Mouse (Mus musculus): Measurements from ENCODE around the gene Gm17455.

The Gm17455 gene

DNA sequence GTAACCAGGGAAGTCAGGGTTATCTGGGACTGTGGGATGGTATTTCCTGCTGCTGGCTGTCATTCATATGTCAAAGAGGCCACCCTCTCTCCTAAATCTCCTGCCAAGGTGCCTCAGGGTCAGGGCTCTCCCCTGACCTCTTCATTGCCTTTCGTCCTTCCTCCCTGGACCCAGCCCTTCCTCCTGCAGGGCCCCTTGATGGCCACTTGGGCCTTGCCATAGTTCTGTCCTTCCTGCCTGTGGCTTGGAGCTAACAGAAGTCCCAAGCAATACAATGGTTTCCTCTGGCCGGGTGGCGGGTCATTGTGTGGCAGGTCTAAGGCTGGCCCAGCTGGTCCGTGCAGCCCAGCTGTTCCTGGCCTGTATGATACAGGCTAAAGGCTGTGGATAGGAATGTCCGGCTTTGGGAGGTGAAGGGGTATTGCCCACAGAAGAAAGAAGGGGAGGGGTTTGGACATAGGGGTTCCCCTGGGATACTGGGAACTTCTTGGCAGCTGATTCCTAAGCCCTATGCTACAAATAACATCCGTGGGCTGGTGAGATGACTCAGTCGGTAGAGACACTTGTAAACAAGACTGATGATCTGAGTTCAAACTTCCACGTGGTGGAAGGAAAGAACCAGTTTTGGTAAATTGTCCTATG lies 25.5 kb upstream of the Gm17455 start:
- peak; percentile 67 for DNase-seq

DNA sequence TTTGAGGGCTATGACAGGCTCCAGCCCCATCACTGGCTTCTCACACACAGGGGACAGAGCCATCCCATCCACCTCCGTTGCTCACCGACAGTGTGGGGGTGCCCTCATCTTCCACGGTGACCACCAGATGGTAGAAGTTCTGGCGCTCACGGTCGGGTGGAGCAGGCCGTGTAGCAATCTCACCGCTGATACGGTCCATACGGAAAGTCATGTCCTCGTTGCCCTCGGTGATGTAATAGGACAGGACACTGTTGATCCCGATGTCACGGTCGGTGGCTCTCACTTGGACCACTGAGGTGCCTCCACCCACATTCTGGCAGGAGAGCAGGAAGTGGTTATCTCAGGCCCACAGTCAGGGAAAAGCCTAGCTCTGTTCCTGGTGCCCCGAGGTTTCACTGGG lies 22.8 kb upstream of the Gm17455 start:
- no peak for DNase-seq

GRCm38 (mm10) chr10:60379419-60379957 lies 20.0 kb upstream of the Gm17455 start:
- no peak for DNase-seq

GRCm38 (mm10) chr10:60380229-60380628 lies 19.3 kb upstream of the Gm17455 start:
- no peak for DNase-seq

GRCm38 (mm10) chr10:60381142-60381925 lies 18.2 kb upstream of the Gm17455 start:
- DNase-seq = no peak

- DNase-seq = no peak
Observed at GRCm38 (mm10) chr10:60388332-60388731, 11.2 kb upstream of the Gm17455 start.

DNA sequence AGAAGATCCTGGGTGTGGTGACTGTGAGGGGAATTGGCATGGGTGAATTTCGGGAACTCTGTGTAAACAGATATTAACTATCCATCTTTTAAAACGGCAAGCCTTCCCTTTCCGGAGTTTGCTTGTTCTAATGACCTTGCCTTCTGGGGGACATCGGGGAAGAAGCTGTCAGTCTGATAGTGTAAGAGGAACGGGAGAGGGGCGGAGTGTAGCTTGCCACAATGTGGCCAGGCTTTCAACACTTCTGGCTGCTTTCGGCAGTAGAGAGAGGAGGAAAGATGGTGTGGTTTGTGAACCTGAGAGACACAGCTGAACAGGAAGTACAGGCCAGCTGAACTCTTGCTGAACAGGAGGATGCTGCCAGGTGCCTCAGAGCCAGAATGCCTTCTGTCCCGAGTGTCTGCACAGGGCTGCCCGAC lies 10.1 kb upstream of the Gm17455 start:
- no peak for DNase-seq

DNA sequence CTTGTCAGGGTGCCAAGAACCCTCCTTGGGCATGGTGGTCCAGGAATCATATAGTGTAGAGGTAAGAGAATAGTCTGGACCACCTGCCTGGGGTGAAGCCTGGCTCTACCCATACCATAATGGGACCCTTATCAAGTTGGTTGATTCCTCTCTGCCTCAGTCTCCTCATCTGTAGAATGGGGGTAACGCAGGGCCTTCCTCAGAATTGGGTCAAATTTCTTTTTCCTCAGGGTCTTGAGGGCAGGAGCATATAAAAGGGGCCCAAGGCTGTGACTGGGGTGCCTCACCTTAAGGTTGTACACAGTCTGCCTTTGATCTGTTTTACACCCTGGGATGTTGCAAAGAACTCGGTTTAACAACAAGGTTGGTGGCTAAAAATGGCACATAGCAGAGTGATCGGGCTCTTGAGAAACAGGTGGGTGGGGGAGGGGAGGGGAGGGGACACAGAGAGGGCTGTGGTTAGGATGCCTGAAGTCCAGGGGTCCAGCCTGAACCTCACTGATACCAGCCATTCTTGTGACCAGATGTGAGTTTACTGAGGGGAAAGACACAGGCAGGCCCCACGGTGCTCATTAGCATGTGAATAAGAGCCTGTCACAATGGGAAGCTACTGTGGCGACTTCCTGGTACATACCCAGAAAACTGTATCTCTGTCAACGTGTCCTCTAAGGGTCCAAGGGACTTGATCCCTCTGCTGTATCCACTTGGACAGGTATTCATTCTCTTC lies 9.2 kb upstream of the Gm17455 start:
- no peak for DNase-seq

GRCm38 (mm10) chr10:60390904-60391420 lies 8.6 kb upstream of the Gm17455 start:
- no peak for DNase-seq

- DNase-seq = no peak
Observed at GRCm38 (mm10) chr10:60391661-60392060, 7.9 kb upstream of the Gm17455 start.

DNA sequence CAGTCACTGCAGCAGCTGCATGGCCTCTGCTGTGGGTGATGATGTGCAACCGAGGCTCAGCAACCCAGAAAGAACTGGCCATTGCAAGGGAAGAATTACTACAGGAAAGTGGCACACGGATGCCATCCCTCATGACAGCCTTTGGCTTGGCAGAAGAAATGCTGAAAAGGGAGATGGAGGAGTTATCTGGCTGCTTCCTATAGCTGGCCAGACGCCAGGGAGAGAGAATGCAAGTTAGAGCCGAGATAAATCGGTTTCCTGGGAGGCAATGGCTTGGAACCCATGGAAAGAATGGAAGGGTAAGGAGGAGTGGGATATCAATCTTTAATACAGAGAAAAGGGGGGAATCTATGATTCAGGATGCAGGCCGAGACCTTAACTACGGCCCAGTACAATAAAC lies 4.6 kb upstream of the Gm17455 start:
- DNase-seq = no peak

DNA sequence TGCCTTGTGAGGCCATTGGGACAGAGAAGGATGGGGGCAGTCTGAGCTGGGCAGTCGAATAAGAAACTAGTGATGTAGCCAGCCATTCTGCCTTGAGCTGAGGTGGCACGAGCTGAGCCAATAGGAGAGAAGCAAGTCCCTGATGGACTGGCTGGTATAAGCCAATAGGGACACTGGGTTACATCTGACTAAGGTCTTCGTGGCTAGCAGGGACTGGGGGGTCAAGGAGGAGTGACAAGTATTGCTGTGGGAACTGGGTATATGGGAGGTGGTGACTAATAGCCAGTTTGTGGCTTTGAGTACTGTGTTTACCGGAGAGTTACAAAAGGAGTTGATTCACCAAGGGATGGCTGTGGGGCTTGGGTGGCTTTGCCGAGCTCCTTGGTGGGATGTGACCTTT lies 3.9 kb upstream of the Gm17455 start:
- no peak for DNase-seq

- DNase-seq = no peak
Observed at GRCm38 (mm10) chr10:60398051-60398814, 1.3 kb upstream of the Gm17455 start.

DNA sequence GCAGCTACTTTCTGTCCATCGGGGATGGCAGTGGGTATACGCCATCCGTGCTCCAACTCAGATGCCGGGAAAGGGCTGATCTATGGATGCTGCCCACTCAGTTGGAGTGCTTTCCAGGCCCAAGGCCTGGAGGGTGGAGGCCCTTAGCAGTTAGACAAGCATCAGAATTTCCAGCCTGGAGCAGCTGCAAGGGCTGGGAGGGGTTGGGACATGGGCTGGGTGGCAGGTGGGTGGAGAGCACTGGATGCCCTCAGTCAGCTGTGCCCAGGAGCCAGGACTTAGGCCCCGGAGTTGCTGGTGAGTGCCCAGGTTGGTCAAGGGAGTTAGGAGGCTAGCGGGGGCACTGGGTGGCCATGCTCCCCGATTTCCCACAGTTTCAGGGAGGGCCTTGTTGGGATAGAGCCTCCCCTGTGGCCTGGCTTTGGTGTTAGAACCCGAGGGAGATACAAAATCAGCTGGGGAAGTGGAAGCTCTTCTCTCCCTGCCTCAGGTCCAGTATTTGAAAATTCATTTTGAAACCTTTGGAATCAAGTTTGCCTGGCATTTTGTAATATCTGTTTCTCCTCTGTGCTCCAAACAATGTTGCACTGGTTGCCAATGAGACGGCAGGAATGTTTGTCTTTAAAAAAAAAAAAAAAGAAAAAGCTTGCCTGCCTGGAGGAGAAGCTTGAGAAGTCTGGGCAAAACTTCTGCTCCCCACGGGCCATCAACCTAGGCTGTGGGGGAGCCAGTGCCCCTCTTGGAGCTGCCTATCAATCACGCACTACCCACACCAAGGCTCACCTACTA lies 1.2 kb downstream of the Gm17455 start:
- DNase-seq = no peak

- DNase-seq = peak; percentile 18
Observed at GRCm38 (mm10) chr10:60405460-60406177, 6.1 kb downstream of the Gm17455 start.

- DNase-seq = peak; percentile 62
Observed at GRCm38 (mm10) chr10:60407831-60408230, 8.3 kb downstream of the Gm17455 start.

DNA sequence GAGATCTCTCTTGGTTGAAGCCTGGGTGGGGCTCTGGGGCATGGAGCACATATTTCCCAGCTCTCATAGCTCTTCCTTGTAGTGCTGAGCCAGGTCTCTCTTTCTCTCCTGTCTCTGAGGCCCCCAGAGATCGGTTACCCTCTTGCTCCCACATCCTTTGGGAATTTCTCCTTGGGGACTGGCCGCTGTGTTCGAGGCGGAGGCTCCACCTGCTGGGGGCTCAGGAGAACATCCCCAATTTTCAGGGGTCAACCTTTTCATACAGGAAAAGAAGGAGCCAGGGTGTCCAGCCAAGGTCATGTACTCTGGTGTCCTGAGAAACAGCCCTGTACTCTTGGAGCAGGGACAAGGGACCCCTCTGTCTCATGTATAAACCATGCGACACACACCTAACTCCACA lies 12.3 kb downstream of the Gm17455 start:
- DNase-seq = no peak

GRCm38 (mm10) chr10:60413756-60414155 lies 14.2 kb downstream of the Gm17455 start:
- DNase-seq = no peak

DNA sequence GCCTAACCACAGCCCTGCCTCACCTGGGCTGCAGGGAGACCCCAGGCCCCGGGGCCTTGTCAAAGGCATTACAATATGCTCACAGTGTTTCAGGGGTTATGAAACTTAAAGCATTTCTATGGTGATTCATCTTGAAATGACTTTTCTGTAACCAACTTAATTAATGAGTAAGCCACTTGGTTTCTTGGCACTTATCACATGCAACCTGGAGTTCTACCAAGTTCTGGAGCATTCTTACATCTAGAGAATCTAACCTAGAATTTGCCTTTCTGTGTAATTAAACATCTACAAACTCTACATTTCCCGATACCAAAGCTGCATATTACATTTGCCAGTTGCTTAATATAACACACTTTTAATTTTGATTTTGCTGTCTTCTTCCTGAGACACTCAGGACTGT lies 17.5 kb downstream of the Gm17455 start:
- no peak for DNase-seq

DNA sequence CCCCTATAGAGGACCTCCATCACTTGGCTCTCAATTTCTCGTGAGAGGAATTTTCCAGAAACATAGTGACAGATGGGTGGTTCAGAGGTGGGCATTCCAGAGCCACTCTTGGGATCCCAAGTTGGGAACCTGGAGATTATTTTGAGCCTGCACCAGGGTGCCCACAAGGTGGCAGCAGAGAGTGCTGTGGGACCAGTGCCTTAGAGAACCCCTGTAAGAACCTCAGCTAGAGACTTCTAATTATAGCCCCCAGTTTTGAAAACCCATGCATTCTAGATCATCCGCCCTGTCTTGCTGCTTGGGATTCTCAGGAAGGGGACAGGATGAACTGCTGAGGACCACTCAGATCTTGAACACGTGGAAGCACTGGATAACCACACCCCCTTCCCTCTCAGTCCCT lies 18.6 kb downstream of the Gm17455 start:
- DNase-seq = peak; percentile 71

- DNase-seq = no peak
Observed at GRCm38 (mm10) chr10:60419624-60420023, 20.1 kb downstream of the Gm17455 start.

All from kidney, postnatal 14 days (tissue).